8 mouse cellular contexts compared by ENCODE assay signal in the genomic region with DNA sequence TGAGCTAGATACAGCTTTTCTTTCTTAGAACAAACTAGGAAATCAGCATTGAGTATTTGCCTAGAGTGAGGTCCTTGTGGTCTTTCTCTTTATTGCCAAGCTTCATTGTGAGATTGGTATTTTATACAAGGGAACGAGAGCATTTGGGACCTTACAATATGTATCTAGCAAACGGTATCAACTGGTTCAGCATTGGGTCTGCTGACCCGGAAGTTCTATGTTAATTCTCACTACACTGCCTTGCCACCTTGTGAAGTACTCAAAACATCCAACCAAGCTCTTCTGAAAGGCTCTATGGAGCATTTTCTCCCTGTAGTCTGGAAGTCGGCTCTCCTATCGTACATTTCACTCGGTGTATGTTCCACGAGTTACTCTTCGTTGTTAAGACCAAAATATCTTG. TPM values are rescaled to one million over a fixed set of nuclear protein-coding genes. Genes with fewer than 3 reads are reported as not detected.
DNase-seq lines count a peak whose midpoint lies in the region; ATAC-seq and TF ChIP-seq lines count a peak whose summit lies in the region.

No protein-coding gene starts in this region.

- H3K4me2 ChIP-seq in heart, embryonic 13.5 days, result peak overlapping the region; percentile 99
- H3K4me2 ChIP-seq in forebrain, postnatal 0 days (ENCODE audit: low read depth), result peak overlapping the region; percentile 92
- peak overlapping the region; percentile 99 for H3K4me2 ChIP-seq in liver, postnatal 0 days (ENCODE audit: low read depth, low read length)

- no peaks in the 10 kb centered on the region for H3K27me3 ChIP-seq in heart, embryonic 13.5 days (replicated peaks)
- H3K27me3 ChIP-seq in forebrain, postnatal 0 days (ENCODE audit: insufficient read depth, low read length), result no peaks in the 10 kb centered on the region
- no peaks in the 10 kb centered on the region for H3K27me3 ChIP-seq in liver, postnatal 0 days (ENCODE audit: insufficient read depth, low read length)

- WGBS in heart, embryonic 13.5 days, result 85% methylated on average over 8 of the region's 8 CpGs
- 91% methylated on average over 8 of the region's 8 CpGs for WGBS in forebrain, postnatal 0 days
- WGBS in liver, postnatal 0 days (ENCODE audit: insufficient replicate concordance), result 87% methylated on average over 8 of the region's 8 CpGs

- intact Hi-C loops in heart, postnatal 25 days (cut with DNase I), result no loop called here

- no peak overlapping the region for H3K27ac ChIP-seq in heart, embryonic 13.5 days (replicated peaks)
- H3K27ac ChIP-seq in ES-E14 (ENCODE audit: insufficient read depth, low read depth, low read length, poor library complexity, severe bottlenecking), result no peak overlapping the region
- no peak overlapping the region for H3K27ac ChIP-seq in forebrain, postnatal 0 days (ENCODE audit: low read depth, low read length)
- 0 out of 2 replicates have a peak overlapping the region, but pooled peaks have one; percentile 7 for H3K27ac ChIP-seq in liver, postnatal 0 days (ENCODE audit: low read depth)

- H3K9me3 ChIP-seq in heart, embryonic 13.5 days, result no peaks in the 10 kb centered on the region
- no peaks in the 10 kb centered on the region for H3K9me3 ChIP-seq in ES-E14 (ENCODE audit: control insufficient read depth, insufficient read depth, low read depth, low read length)
- H3K9me3 ChIP-seq in forebrain, postnatal 0 days (ENCODE audit: low read length), result no peaks in the 10 kb centered on the region
- no peaks in the 10 kb centered on the region for H3K9me3 ChIP-seq in liver, postnatal 0 days (ENCODE audit: low read length)

- peaks cover 7% of the 10 kb centered on the region for H3K4me1 ChIP-seq in heart, embryonic 13.5 days
- H3K4me1 ChIP-seq in ES-E14 (ENCODE audit: control insufficient read depth in 2 of 2, insufficient read depth in 2 of 2, low read length in 2 of 2, poor library complexity in 1 of 2), result peaks cover 0 to 2% of the 10 kb centered on the region in 2 experiments; a peak in 1 of 4 replicates
- peaks cover 8% of the 10 kb centered on the region; the same call in 1 of the 2 replicates for H3K4me1 ChIP-seq in forebrain, postnatal 0 days (ENCODE audit: insufficient read depth)
- H3K4me1 ChIP-seq in liver, postnatal 0 days (ENCODE audit: insufficient read depth), result peaks cover 7% of the 10 kb centered on the region

- DNase-seq in heart, postnatal 25 days (ENCODE audit: low spot score), result no peak
- no peak for DNase-seq in ES-E14 (ENCODE audit: low read depth, low spot score)
- no peak for DNase-seq in forebrain, postnatal 0 days
- DNase-seq in liver, postnatal 0 days, result no peak
- no peak for DNase-seq in frontal cortex, adult 2 months (ENCODE audit: extremely low spot score in 1 of 2, low spot score in 1 of 2)
- DNase-seq in left cerebral cortex, adult 9 months (ENCODE audit: low spot score in 2 of 2), result no peak
- DNase-seq in layer of hippocampus, adult 11-12 months (ENCODE audit: low spot score), result no peak

- H3K36me3 ChIP-seq in heart, embryonic 13.5 days, result no peaks in the 10 kb centered on the region
- no peaks in the 10 kb centered on the region for H3K36me3 ChIP-seq in ES-E14 (ENCODE audit: control insufficient read depth, insufficient read depth, low read length, poor library complexity, severe bottlenecking)
- no peaks in the 10 kb centered on the region for H3K36me3 ChIP-seq in forebrain, postnatal 0 days (ENCODE audit: insufficient read depth)
- H3K36me3 ChIP-seq in liver, postnatal 0 days (replicated peaks; ENCODE audit: insufficient read depth, low read length), result no peaks in the 10 kb centered on the region

- in situ Hi-C loops in ES-E14 (cut with MboI; ENCODE audit: low sequenced_read_pairs in 2 of 2, unreplicated experiment in 2 of 2), result no loop called here

- no peak for ATAC-seq in heart, embryonic 13.5 days (ENCODE audit: extremely low read depth, insufficient number of reproducible peaks, low FRiP score, low TSS enrichment)
- ATAC-seq in forebrain, postnatal 0 days, result no peak
- no peak for ATAC-seq in liver, postnatal 0 days

- peak overlapping the region; percentile 83; the same call in 1 of the 2 replicates for H3K9ac ChIP-seq in heart, embryonic 13.5 days
- no peak overlapping the region; the same call in 1 of the 2 replicates for H3K9ac ChIP-seq in ES-E14 (ENCODE audit: insufficient read depth, low read depth, low read length, poor library complexity, severe bottlenecking)
- H3K9ac ChIP-seq in forebrain, postnatal 0 days, result peak overlapping the region; percentile 74; the same call in 1 of the 2 replicates
- no peak overlapping the region for H3K9ac ChIP-seq in liver, postnatal 0 days (replicated peaks)

- no peak for TF ChIP-seq EP300 in liver, postnatal 0 days (IDR thresholded peaks at IDR 0.05; ENCODE audit: low read depth)

- no peak for TF ChIP-seq CTCF in forebrain, postnatal 0 days (IDR thresholded peaks at IDR 0.05; ENCODE audit: low read depth)
- no peak for TF ChIP-seq CTCF in liver, postnatal 0 days (IDR thresholded peaks at IDR 0.05; ENCODE audit: low read depth)

- H3K4me3 ChIP-seq in heart, embryonic 13.5 days, result peak overlapping the region; percentile 82
- H3K4me3 ChIP-seq in ES-E14 (ENCODE audit: insufficient read depth in 1 of 2, low read depth in 1 of 2, low read length in 2 of 2, poor library complexity in 1 of 2, severe bottlenecking in 1 of 2), result peak overlapping the region; percentile 86 to 92
- peak overlapping the region; percentile 56 for H3K4me3 ChIP-seq in forebrain, postnatal 0 days (ENCODE audit: low read depth, low read length)
- H3K4me3 ChIP-seq in liver, postnatal 0 days (ENCODE audit: low read depth, low read length), result no peak overlapping the region

TF ChIP-seq in ES-E14, 5 proteins besides CTCF, POLR2A, EP300 and RAD21:
- TF ChIP-seq MAFK (IDR thresholded peaks at IDR 0.05; ENCODE audit: insufficient read depth, low read depth, low read length) (no peak), HCFC1 (IDR thresholded peaks at IDR 0.05; ENCODE audit: borderline replicate concordance, insufficient read depth, low read length) (no peak), CHD2 (IDR thresholded peaks at IDR 0.05; ENCODE audit: low read depth, low read length) (no peak), ZC3H11A (IDR thresholded peaks at IDR 0.05; ENCODE audit: borderline replicate concordance, low read depth, low read length) (no peak), ZNF384 (IDR thresholded peaks at IDR 0.05; ENCODE audit: low read depth, low read length) (no peak)

RNA-seq across cellular contexts. Expression of a gene that starts 1.9 kb away (rescaled TPM):
- 2.0 and 2.1 TPM in 2 replicates for polyA plus RNA-seq in heart, embryonic 13.5 days (2015; fragmentation: Nextera tagmentation; extraction: Ambion mirVana)
- under 1 TPM; 0.16 to 0.25 TPM for total RNA-seq in heart, postnatal 25 days (2021)
- 9.1 and 10.2 TPM in 2 replicates for total RNA-seq in ES-E14 (2012; rRNA removed)
- 24.2 and 24.8 TPM in 2 replicates for total RNA-seq in forebrain, postnatal 0 days (2014; rRNA removed)
- polyA plus RNA-seq in forebrain, postnatal 0 days (2015; fragmentation: Nextera tagmentation; extraction: Ambion mirVana), result 16.2 and 16.5 TPM in 2 replicates
- polyA plus RNA-seq in liver, postnatal 0 days (2015; fragmentation: Nextera tagmentation; extraction: Ambion mirVana), result 0.86 and 1.1 TPM in 2 replicates
- polyA plus RNA-seq in frontal cortex, adult 2 months (2012; rRNA removed), result 24.3 and 26.8 TPM in 2 replicates

RNA-seq across cellular contexts. Expression of a gene that starts 22.8 kb away (rescaled TPM):
- polyA plus RNA-seq in heart, embryonic 13.5 days (2015; fragmentation: Nextera tagmentation; extraction: Ambion mirVana), result 64.5 and 64.7 TPM in 2 replicates
- total RNA-seq in heart, postnatal 25 days (2021), result 10 to 100 TPM; 31.3 to 32.3 TPM
- total RNA-seq in ES-E14 (2012; rRNA removed), result 7.8 and 14.3 TPM in 2 replicates
- total RNA-seq in forebrain, postnatal 0 days (2014; rRNA removed), result 120 and 129 TPM in 2 replicates
- 145 and 152 TPM in 2 replicates for polyA plus RNA-seq in forebrain, postnatal 0 days (2015; fragmentation: Nextera tagmentation; extraction: Ambion mirVana)
- polyA plus RNA-seq in liver, postnatal 0 days (2015; fragmentation: Nextera tagmentation; extraction: Ambion mirVana), result 25.4 and 25.7 TPM in 2 replicates
- polyA plus RNA-seq in frontal cortex, adult 2 months (2012; rRNA removed), result 62.5 and 63.4 TPM in 2 replicates

RNA-seq across cellular contexts. Expression of a gene that starts 36.4 kb away (rescaled TPM):
- 440 and 506 TPM in 2 replicates for polyA plus RNA-seq in heart, embryonic 13.5 days (2015; fragmentation: Nextera tagmentation; extraction: Ambion mirVana)
- 100 to 1,000 TPM; 192 to 213 TPM for total RNA-seq in heart, postnatal 25 days (2021)
- total RNA-seq in ES-E14 (2012; rRNA removed), result 450 and 669 TPM in 2 replicates
- 236 TPM in 2 replicates for total RNA-seq in forebrain, postnatal 0 days (2014; rRNA removed)
- polyA plus RNA-seq in forebrain, postnatal 0 days (2015; fragmentation: Nextera tagmentation; extraction: Ambion mirVana), result 216 and 225 TPM in 2 replicates
- 264 and 270 TPM in 2 replicates for polyA plus RNA-seq in liver, postnatal 0 days (2015; fragmentation: Nextera tagmentation; extraction: Ambion mirVana)
- 121 and 126 TPM in 2 replicates for polyA plus RNA-seq in frontal cortex, adult 2 months (2012; rRNA removed)

Comparison
In these comparisons a context has a peak if more than half of its experiments do, and no peak if none do; other contexts are left out.
1. H3K9ac ChIP-seq: peak in heart, embryonic 13.5 days (single experiment) and forebrain, postnatal 0 days (single experiment); none in ES-E14 (single experiment) and liver, postnatal 0 days (single experiment).
2. Peak in every context shown above with its lines, with median percentiles within 50 percentile points of each other: H3K4me2 ChIP-seq.